Mouse (Mus musculus): Measurements from ENCODE around the gene Serinc3. TPM values are rescaled to one million over a fixed set of nuclear protein-coding genes. Genes with fewer than 3 reads are reported as not detected.

Serinc3 gene
- polyA plus RNA-seq, 1 experiment, result 162 TPM

GRCm38 (mm10) chr2:163686886-163687285 is 42.0 kb upstream of the Serinc3 start:
- Histone ChIP-seq H3K27ac (ENCODE audit: insufficient read depth, low read length) (peak overlapping the region; percentile 94; the same call in 1 of the 2 replicates), H3K4me3 (replicated peaks; ENCODE audit: insufficient read depth, low read depth, low read length) (no peak overlapping the region), H3K4me1 (ENCODE audit: control insufficient read depth, insufficient read depth, low read length) (peaks cover 37% of the 10 kb centered on the region), H3K27me3 (ENCODE audit: control insufficient read depth, insufficient read depth, low read length) (no peaks in the 10 kb centered on the region)
- WGBS, result 75% methylated on average over 3 of the region's 3 CpGs
- no peak for DNase-seq
- TF ChIP-seq CTCF (IDR thresholded peaks at IDR 0.05; ENCODE audit: borderline replicate concordance, insufficient read depth, low read depth, low read length), result no peak
- no peak for TF ChIP-seq POLR2A (IDR thresholded peaks at IDR 0.05; ENCODE audit: borderline replicate concordance, insufficient read depth, low read length)

DNA sequence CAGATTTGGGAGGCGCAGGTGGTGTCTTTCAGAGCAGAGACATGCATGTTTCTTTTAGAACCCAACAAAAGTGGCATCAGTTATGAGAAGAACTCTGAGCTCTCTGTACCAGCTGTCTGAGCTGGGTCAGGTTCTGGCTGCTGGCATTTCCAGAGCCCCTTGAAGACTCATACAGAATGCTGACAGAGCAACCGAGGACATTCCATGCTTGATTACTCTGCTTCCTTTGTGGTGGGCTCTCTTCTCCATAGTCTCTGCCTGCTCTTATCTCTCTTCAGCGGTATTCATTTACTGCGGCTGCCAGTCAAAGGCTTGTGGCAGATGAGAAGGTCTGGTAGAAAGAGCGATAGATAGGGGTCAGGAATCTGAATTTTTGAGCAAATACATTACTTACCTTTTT is 41.3 kb upstream of the Serinc3 start:
- peak overlapping the region; percentile 94 for H3K27ac ChIP-seq (ENCODE audit: insufficient read depth, low read length)
- 56% methylated on average over 5 of the region's 5 CpGs for WGBS
- TF ChIP-seq POLR2A (IDR thresholded peaks at IDR 0.05; ENCODE audit: borderline replicate concordance, insufficient read depth, low read length) (no peak), CTCF (IDR thresholded peaks at IDR 0.05; ENCODE audit: borderline replicate concordance, insufficient read depth, low read depth, low read length) (no peak)

DNA sequence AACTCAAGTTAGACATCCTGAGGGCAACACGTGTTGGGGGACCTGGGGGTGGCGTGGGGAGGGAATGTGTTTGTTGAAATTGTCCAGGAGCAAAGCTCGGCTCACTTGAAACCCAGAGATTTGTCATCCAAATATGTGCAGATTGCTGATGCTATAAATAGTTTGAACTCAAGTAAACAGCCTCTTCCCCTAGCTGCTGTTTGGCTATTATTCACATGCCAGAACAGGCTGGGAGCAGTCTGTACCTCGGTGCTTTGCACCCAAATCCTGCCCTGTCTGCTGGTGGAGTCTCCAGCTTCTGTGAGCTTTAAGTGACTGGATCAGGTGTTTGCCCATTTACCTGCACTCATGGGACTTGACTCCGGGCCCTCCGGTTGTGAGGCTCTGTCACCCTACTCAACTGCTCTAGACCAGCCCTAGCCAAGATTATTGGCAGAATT is 40.9 kb upstream of the Serinc3 start:
- peak; percentile 79 to 85 for DNase-seq
- H3K4me1 ChIP-seq (ENCODE audit: control insufficient read depth, insufficient read depth, low read length), result peaks cover 37% of the 10 kb centered on the region
- WGBS, result 6% methylated on average over 6 of the region's 6 CpGs
- H3K27ac ChIP-seq (ENCODE audit: insufficient read depth, low read length), result peak overlapping the region; percentile 94
- H3K27me3 ChIP-seq (ENCODE audit: control insufficient read depth, insufficient read depth, low read length), result no peaks in the 10 kb centered on the region
- TF ChIP-seq CTCF (IDR thresholded peaks at IDR 0.05; ENCODE audit: borderline replicate concordance, insufficient read depth, low read depth, low read length) (no peak), POLR2A (IDR thresholded peaks at IDR 0.05; ENCODE audit: borderline replicate concordance, insufficient read depth, low read length) (peak; percentile 33; the same call in 1 of the 2 replicates)
- no peak overlapping the region for H3K4me3 ChIP-seq (replicated peaks; ENCODE audit: insufficient read depth, low read depth, low read length)

More for the DNA sequence above, 41.3 kb upstream of the Serinc3 start:
- Histone ChIP-seq H3K4me1 (ENCODE audit: control insufficient read depth, insufficient read depth, low read length) (peaks cover 37% of the 10 kb centered on the region), H3K27me3 (ENCODE audit: control insufficient read depth, insufficient read depth, low read length) (no peaks in the 10 kb centered on the region), H3K4me3 (replicated peaks; ENCODE audit: insufficient read depth, low read depth, low read length) (no peak overlapping the region)
- DNase-seq, result no peak

DNA sequence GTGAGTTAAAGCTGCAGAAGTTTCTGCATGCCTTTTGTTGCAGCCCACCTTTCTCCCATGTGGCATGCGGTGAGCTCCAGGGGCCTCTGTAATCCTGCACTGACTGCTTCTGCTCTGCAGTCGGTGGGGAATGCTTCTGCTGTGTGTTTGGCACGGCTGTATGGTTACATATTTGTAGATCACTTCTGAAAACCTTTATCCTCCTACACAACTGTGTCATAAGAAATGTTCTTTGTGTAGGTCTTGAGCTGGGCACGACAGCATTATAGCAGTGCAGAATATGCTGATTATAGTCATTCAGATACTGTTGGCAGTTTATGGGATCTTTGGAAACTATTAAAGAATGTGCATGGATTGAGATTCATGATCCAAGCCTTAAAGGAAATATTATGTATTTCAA is 40.4 kb upstream of the Serinc3 start:
- H3K27me3 ChIP-seq (ENCODE audit: control insufficient read depth, insufficient read depth, low read length), result no peaks in the 10 kb centered on the region
- no peak overlapping the region for H3K4me3 ChIP-seq (replicated peaks; ENCODE audit: insufficient read depth, low read depth, low read length)
- no peak for DNase-seq
- TF ChIP-seq POLR2A (IDR thresholded peaks at IDR 0.05; ENCODE audit: borderline replicate concordance, insufficient read depth, low read length) (no peak), CTCF (IDR thresholded peaks at IDR 0.05; ENCODE audit: borderline replicate concordance, insufficient read depth, low read depth, low read length) (no peak)
- H3K4me1 ChIP-seq (ENCODE audit: control insufficient read depth, insufficient read depth, low read length), result peaks cover 32% of the 10 kb centered on the region
- WGBS, result 30% methylated on average over 4 of the region's 4 CpGs
- H3K27ac ChIP-seq (ENCODE audit: insufficient read depth, low read length), result peak overlapping the region; percentile 89

GRCm38 (mm10) chr2:163682344-163682743 is 37.4 kb upstream of the Serinc3 start:
- no peak for DNase-seq
- no peaks in the 10 kb centered on the region for H3K27me3 ChIP-seq (ENCODE audit: control insufficient read depth, insufficient read depth, low read length)
- no peak for TF ChIP-seq POLR2A (IDR thresholded peaks at IDR 0.05; ENCODE audit: borderline replicate concordance, insufficient read depth, low read length)
- TF ChIP-seq CTCF (IDR thresholded peaks at IDR 0.05; ENCODE audit: borderline replicate concordance, insufficient read depth, low read depth, low read length), result no peak
- 97% methylated on average over 2 of the region's 2 CpGs for WGBS
- peaks cover 20% of the 10 kb centered on the region for H3K4me1 ChIP-seq (ENCODE audit: control insufficient read depth, insufficient read depth, low read length)
- no peak overlapping the region for H3K27ac ChIP-seq (ENCODE audit: insufficient read depth, low read length)
- no peak overlapping the region for H3K4me3 ChIP-seq (replicated peaks; ENCODE audit: insufficient read depth, low read depth, low read length)

DNA sequence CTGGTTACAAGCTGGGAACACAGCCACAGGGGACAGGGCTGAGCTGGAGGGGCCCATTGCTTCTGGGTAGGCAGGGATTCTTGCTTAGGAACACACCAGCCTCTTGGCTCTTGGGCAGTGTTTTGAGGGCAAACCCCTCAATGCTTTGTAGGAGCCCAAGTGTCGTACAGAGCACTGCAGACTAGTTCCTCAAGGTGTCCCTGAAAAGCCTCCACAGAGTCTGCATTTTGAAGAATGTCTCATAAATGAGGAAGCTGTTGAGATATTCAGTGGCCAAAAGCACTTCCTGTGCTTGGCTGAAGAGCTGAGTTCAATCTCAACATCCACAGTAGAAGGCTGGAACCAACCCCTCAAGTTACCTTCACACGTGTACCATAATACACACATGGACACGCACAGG is 31.8 kb upstream of the Serinc3 start:
- no peak for DNase-seq
- H3K4me1 ChIP-seq (ENCODE audit: control insufficient read depth, insufficient read depth, low read length), result peaks cover 27% of the 10 kb centered on the region
- TF ChIP-seq POLR2A (IDR thresholded peaks at IDR 0.05; ENCODE audit: borderline replicate concordance, insufficient read depth, low read length) (no peak), CTCF (IDR thresholded peaks at IDR 0.05; ENCODE audit: borderline replicate concordance, insufficient read depth, low read depth, low read length) (no peak)
- no peak overlapping the region for H3K4me3 ChIP-seq (replicated peaks; ENCODE audit: insufficient read depth, low read depth, low read length)
- no peaks in the 10 kb centered on the region for H3K27me3 ChIP-seq (ENCODE audit: control insufficient read depth, insufficient read depth, low read length)
- peak overlapping the region; percentile 81 for H3K27ac ChIP-seq (ENCODE audit: insufficient read depth, low read length)
- WGBS, result 88% methylated on average over 3 of the region's 3 CpGs

DNA sequence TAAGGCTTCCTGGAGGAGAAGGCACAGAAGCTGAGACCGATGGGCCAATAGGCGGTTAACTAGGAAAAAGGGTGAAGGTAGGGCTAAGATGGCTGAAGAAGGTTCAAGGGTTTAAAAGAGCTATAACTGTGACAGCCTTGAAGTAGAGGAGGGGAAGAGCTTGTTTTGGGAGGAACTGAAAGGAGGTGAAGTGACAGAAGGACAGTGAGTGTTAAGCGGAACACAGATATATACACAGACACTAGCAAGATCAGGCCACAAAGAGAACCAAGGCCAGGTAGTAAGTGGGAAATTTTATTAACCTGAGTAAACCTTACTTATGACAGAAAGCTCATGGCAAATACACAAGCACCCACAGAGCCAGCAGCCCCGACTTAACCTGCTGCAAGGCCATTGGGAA is 31.4 kb upstream of the Serinc3 start:
- peaks cover 27% of the 10 kb centered on the region for H3K4me1 ChIP-seq (ENCODE audit: control insufficient read depth, insufficient read depth, low read length)
- peak overlapping the region; percentile 81 for H3K27ac ChIP-seq (ENCODE audit: insufficient read depth, low read length)
- TF ChIP-seq CTCF (IDR thresholded peaks at IDR 0.05; ENCODE audit: borderline replicate concordance, insufficient read depth, low read depth, low read length), result no peak
- WGBS, result 68% methylated on average over 4 of the region's 4 CpGs
- no peaks in the 10 kb centered on the region for H3K27me3 ChIP-seq (ENCODE audit: control insufficient read depth, insufficient read depth, low read length)
- H3K4me3 ChIP-seq (replicated peaks; ENCODE audit: insufficient read depth, low read depth, low read length), result no peak overlapping the region
- no peak for DNase-seq

DNA sequence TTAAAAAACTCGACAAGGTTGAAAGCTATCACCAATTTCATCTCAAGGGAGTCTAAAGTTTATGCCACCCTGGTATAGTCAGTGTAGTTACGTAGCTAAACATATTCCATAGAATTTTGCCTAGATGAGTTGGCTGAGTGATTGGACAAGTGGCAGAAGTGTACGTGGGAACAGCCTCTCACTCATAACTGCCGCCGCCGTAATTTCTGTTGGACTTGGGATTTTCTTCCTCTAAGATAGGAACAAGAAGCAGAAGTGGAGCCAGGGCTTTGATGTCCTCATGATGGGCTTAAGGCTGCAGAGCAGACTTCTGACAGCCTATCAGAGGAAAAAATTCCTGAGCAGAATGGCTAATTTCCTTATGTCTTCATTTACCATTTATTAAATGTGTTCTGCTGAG is 30.7 kb upstream of the Serinc3 start:
- TF ChIP-seq POLR2A (IDR thresholded peaks at IDR 0.05; ENCODE audit: borderline replicate concordance, insufficient read depth, low read length) (no peak), CTCF (IDR thresholded peaks at IDR 0.05; ENCODE audit: borderline replicate concordance, insufficient read depth, low read depth, low read length) (no peak)
- Histone ChIP-seq H3K27ac (ENCODE audit: insufficient read depth, low read length) (peak overlapping the region; percentile 71), H3K27me3 (ENCODE audit: control insufficient read depth, insufficient read depth, low read length) (no peaks in the 10 kb centered on the region), H3K4me3 (replicated peaks; ENCODE audit: insufficient read depth, low read depth, low read length) (no peak overlapping the region), H3K4me1 (ENCODE audit: control insufficient read depth, insufficient read depth, low read length) (peaks cover 27% of the 10 kb centered on the region)
- WGBS, result 11% methylated on average over 6 of the region's 6 CpGs
- DNase-seq, result peak in 1 of 2 experiments; percentile 48

Measured in cerebellum, adult 2 months (tissue).